Mouse (Mus musculus) kidney, postnatal 36 days (tissue): Measurements from ENCODE around the gene Wsb1.
A peak's percentile ranks its signal among the peaks of the same experiment; 100 is the strongest.

ENCODE experiments used
- DNase-seq, 2 experiments: peaks; one replicate each; pipeline ENCODE4 v3.0.0; 2021 to 2022; ENCODE audit warnings: mixed read lengths in 2 of 2

Gene Wsb1

DNA sequence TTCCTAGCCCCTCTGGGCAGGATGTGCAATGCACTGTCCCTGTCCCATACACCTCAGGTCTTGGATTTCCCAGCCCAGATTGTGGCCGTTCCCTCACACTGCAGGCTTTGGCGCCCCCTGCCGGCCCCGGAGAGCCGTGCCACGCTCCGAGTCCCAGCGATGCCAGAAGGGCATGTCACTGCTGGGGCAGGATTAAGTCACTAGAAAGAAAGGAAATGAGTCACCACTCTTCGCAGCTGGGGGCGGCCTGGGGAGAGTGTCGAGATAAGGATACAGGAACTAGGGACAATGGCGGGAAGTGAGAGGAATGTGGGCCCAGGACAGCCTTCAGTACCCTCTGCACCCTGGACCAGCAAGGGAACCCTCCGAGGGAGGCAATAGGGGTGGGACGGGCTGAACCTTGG is 40.5 kb downstream of the Wsb1 start:
- DNase-seq: peak; percentile 92 to 97

DNA sequence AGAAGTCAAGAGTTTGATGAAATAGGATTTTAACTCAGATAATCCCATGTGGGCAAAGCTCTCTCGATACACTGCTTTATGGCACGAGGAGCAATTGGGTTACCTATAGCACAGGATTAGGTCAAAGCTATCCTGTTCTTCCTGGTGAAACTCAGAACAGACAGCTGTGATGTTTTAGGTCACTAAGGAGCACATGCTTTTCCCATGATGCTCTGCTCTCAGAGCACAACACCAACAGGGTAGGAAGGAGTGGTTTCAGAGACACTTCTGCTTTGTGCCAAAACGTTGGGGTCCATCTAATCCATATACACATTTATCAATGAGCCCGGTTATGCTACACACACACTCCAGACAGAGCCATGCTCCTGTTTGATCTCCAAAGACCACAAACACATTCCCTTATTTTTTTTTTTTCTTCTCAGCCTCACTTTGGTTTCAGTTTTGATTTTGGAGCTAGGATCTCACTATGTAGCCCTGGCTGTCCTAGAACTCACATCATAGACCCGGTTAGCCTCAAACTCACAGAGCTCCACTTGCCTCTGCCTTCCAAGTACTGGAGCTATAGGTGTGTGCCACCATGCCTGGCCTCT is 44.5 kb downstream of the Wsb1 start:
- no peak for DNase-seq

DNA sequence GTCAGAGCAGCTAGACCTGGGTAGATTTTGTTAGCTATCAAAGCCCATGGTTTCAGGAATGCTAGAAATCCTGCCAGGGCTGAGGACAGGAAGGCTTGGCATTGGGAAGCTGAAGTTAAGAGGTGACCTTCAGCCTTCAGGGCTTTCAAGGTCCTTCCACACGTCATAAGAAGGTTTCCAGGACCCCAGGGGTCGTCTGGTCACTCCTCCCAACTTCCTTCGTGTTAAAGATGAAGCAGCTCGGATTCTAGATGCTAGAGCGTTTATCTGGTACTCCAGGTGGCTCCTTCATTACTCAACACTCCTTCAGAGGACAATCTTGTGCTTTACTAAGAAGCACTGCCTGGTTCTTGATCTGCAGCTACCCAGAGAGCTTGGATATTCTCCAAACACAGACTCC is 45.4 kb downstream of the Wsb1 start:
- DNase-seq: no peak

DNA sequence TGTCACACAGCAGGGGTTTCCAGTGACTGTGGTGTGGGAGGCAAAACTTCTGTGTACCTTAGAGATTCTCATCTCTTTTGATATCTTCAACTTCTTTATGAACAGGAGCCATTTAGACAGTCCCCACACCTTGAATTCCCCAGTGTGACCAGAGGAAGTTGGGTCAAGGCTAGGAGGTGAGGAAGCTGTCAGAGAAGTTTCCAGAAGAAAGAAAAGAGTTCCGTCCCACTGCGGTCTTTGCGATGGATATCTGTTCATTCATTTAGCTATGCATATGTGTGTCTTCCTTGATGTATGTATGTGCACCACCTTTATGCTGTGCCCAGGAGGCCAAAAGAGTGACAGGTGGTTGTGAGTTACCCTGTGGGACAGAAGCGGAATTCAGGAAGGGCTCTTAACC is 46.0 kb downstream of the Wsb1 start:
- DNase-seq: no peak

DNA sequence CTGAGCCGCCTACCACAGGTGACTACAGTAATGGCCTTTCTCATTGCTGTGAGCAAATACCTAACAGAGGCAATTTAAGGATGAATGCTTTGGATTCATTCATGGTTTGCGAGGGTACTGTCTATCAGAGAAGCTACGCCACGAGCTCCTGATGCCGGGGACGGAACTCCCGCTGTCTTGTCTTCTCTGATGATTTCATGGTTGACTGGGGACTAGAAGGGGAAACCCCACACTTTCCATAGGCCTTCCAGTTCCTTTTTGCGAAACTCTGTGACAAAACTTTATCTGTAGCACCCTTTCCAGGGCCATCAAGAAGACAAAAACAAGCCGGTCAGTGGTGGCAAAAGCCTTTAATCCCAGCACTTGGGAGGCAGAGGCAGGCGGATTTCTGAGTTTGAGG is 46.8 kb downstream of the Wsb1 start:
- DNase-seq: no peak

DNA sequence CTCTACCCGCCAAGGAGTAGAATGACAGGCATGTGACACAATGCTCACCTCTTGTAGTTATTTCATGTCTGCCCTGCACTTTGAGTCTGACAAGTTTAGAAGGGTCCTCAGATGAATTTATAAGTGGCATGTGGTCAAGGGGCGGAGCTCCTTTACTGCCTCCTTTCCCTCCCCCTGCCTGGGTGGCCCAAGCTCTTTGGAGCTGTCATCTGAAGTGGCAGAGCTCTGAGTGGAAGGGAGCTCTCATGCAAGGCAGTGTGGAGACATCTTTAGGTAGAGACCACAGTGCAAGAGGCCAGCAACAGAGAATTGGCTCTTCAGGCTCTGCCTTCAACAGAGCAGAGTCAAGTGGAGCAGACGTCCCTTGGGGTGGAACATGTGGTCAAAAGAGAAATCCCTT is 50.0 kb downstream of the Wsb1 start:
- no peak for DNase-seq

DNA sequence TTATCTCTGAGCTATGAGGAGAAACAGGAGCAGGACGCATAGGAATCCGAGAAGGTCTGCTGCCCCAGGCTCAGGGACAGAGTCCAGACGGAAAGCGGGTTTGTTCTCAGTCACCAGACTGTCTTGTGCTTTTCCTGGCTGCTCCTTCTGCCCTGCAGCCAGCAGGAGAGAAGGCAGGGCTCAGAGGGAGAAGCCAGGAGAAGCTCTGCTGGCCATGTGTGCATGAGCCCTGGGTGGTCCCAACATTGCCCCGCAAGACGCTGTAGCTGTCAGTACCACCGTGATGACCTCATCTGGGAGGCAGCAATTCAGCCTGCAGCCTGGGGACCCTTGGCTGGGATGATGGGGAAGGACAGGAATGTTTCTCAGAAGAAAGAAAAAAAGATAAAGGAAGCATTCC is 54.0 kb downstream of the Wsb1 start:
- peak; percentile 28 to 31 for DNase-seq

DNA sequence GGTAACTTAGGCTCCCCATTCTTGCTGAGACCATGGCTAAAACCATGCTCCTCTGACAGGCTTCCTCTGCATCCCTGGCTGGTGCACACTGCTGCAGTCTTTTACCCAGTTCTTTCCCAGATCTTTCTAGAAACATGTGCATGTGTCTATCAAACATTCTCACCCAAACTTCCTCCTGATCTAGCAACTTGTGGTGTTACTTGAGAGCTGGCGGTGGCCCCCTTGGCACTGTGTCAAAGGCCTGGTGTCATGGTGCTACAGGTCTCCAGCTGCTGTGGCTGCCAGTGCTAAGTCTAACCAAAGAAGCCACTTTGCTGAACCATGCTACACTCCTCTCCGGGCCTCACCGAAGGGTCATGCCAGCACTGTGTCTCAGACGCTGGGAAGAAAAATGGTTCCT is 55.9 kb downstream of the Wsb1 start:
- DNase-seq: no peak

DNA sequence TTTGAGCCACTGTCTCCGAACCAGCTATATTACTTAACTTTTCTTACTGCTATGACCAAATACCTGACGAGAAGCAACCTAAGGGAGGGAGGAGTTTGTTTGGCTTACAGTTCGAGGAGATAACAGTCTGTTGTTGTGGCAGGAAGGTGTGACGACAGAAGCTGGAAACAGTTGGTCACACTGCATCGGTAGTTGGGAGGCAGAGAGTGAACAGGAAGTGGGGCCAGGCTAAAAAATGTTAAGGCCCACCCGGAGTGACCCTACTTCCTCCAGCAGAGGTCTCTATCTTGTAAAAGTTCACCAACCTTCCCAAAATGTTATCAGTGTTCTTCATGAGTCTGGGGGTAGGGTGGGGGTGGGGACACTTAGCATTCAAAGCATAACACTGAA is 56.6 kb downstream of the Wsb1 start:
- no peak for DNase-seq

DNA sequence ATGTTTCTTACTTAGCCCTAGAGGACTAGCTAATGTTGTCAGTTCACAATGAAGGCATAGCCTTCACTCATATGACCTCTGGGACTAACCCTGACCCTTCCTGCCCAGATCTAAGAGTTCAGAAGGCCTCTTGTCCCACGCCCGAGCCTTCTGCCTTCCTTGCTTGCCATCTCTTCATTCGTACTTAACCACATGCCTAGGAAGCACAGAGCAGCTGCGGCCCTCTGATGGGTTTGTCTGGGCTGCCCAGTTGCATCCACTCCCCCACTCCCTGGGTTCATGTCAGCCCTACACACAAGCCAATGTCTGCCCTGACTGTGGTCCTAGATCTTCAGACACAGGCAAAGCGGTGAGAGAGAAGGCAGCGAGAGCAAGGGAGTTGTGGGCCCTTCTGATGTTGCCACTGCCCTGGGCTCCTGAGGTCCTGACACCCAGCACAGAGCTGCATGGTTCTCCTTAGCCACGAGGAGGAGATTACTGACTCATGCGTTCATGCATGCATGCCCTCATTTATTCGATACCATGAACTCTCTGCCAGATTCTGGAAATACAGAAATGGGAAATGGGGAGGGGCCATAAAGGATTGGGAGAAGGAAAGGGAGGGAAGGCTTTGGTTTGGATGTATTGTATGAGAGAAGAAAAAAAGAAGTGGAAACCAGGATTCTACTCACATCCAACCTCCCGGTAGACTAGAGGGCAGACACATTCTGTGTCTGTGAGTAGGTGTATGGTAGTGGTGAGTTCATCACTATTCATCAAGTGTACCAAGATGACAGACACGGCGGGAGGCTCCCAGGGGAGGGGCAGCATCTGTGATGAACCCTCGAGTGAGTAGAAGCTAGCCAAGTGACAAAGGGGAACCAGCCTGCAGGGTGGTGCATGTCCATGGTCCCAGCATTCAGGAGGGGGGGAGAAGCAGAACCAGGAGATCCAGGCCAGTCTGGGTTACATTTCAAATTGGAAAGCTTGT is 57.3 kb downstream of the Wsb1 start:
- DNase-seq: no peak

DNA sequence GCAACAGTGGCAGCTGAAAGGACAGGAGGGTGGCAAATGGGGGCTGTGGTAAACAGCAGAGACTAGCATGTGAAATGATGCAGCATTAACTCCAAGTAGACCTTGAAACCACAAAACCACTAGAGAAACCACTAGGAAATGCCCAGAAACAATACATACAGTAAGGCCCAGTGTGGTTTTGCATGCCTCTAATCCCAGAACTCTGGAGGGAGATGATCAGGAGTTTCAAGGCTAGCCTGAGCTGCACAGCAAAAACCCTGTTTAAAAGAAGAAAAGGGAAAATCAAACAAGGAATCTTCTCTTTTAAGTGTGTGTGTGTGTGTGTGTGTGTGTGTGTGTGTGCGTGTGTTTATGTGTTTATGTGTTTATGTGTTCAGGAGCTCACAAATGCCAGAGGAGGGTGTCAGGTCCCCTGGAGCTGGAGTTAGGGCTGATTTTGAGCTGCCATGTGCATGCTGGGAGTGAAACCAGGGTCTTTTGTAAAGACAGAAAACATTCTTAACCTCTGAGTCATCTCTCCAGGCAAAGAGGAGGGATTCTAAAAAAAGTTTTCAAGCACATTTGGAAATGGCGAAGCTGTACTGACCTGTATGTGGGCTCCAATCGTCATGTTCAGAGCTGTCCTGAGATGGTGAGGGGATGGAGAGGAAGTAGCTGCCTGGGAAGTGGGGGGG is 58.1 kb downstream of the Wsb1 start:
- DNase-seq: no peak

DNA sequence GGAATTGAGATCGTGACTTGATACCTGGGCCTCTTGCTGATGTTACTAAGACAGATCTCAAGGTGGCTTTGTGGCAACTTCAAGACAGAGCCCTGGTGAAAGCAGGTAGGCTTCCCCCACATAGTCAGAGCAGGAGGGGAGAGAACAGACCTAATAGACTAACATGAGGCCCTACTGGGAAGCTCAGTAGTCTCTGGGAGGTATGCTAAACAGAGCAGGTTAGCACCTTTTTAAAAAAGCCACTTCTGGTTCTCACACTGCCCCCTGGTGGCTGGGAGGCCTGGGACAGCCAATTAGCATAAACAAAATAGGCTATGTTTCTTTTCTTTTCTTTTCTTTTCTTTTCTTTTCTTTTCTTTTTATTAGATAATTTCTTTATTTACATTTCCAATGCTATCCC is 62.3 kb downstream of the Wsb1 start:
- peak in 1 of 2 experiments; percentile 67 for DNase-seq

DNA sequence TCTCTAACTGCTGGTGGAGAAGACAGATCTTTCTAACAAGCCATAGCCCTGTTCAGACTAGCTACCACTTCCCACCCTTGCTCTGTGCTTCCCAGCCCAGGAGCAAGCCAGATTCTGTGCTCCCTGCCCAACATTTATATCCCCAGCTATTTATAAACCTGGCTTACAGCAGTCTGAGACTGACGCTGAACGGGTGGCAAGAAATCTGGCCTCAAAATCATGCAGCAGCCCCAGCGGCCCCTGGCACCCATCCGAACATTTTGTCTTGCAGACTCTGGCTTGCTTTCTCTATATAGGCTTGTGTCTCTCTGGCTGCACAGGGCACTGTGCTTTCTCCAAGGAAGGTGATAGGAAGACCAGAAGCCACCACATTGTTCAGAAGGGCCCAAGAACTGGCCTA is 63.3 kb downstream of the Wsb1 start:
- DNase-seq: no peak

DNA sequence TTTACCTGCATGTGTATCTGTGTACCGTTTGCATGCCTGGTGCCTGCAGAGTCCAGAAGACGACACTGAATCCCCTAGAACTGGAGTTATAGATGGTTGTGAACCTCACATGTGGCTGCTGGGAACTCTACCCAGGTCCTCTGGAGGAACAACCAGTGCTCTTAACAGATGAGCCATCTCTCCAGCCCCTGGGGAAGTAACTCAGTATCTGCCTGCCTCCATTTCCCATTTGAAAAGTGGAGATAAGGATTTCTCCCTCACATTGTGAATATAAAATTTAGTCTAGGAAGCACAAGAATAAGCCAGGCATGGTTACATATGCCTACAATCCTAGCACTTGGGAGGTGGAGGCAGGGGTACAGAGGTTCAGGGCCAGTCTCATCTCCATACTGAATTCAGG is 64.2 kb downstream of the Wsb1 start:
- DNase-seq: no peak
